Mouse (Mus musculus) hindbrain, embryonic 12.5 days (tissue): Measurements from ENCODE around the gene Aen. TPM values are rescaled to one million over a fixed set of nuclear protein-coding genes. Genes with fewer than 3 reads are reported as not detected.

Source experiments
- ATAC-seq: fragments of 200-750 bp; cut with Nextera tagmentation; 2 replicates; pipeline ENCODE4 v1.8.0; 2017; ENCODE audit warnings: moderate TSS enrichment; ENCODE audit not compliant: low FRiP score
- H3K27ac ChIP-seq: fragments of 300-500 bp; sonication (generic); 2 replicates; pipeline ENCODE4 v1.5.1; 2016; ENCODE audit warnings: mild to moderate bottlenecking
- H3K27me3 ChIP-seq: fragments of 300-500 bp; sonication (generic); 2 replicates; pipeline ENCODE4 v1.6.1; 2016; ENCODE audit warnings: mild to moderate bottlenecking
- H3K36me3 ChIP-seq: fragments of 300-500 bp; sonication (generic); 2 replicates; pipeline ENCODE4 v1.6.1; 2016; ENCODE audit warnings: mild to moderate bottlenecking
- H3K4me1 ChIP-seq: fragments of 300-500 bp; sonication (generic); 2 replicates; pipeline ENCODE4 v1.6.1; 2016
- H3K4me2 ChIP-seq: fragments of 300-500 bp; sonication (generic); replicated peaks from 2 replicates; pipeline ENCODE4 v1.6.1; 2016; ENCODE audit warnings: mild to moderate bottlenecking
- H3K4me3 ChIP-seq: fragments of 300-500 bp; sonication (generic); 2 replicates; pipeline ENCODE4 v1.5.1; 2016; ENCODE audit warnings: mild to moderate bottlenecking
- H3K9ac ChIP-seq: fragments of 300-500 bp; sonication (generic); 2 replicates; pipeline ENCODE4 v1.6.1; 2016; ENCODE audit warnings: mild to moderate bottlenecking, moderate library complexity
- H3K9me3 ChIP-seq: fragments of 300-500 bp; sonication (generic); replicated peaks from 2 replicates; pipeline ENCODE4 v1.6.1; 2016; ENCODE audit warnings: mild to moderate bottlenecking
- WGBS: fragments of 180-500 bp; shearing (Covaris S2); methylation state at CpG from one replicate; pipeline ENCODE4 v1.1.7; 2016; 5-methylcytosine and 5-hydroxymethylcytosine counted together
- polyA plus RNA-seq: library from polyadenylated mRNA; unstranded; fragments of >200 nt; fragmentation: Nextera tagmentation; extraction: Ambion mirVana; gene quantifications from 2 replicates; pipeline ENCODE4 v1.2.1, GENCODE M21; 2016

Gene Aen
- polyA plus RNA-seq, 1 experiment from 2014 or later = 44.3 TPM

GRCm38 (mm10) chr7:78903174-78903870 is 7.7 kb downstream of the Aen start:
- 94% methylated on average over 6 of the region's 6 CpGs for WGBS
- no peak overlapping the region for H3K27ac ChIP-seq
- no peak overlapping the region for H3K9ac ChIP-seq
- ATAC-seq = no peak
- H3K9me3 ChIP-seq = no peaks in the 10 kb centered on the region
- H3K4me1 ChIP-seq = no peaks in the 10 kb centered on the region
- no peak overlapping the region for H3K4me3 ChIP-seq
- H3K4me2 ChIP-seq = no peak overlapping the region
- no peaks in the 10 kb centered on the region for H3K27me3 ChIP-seq
- peaks cover 50% of the 10 kb centered on the region for H3K36me3 ChIP-seq

- no peak for ATAC-seq
- H3K9me3 ChIP-seq = no peaks in the 10 kb centered on the region
- H3K36me3 ChIP-seq = peaks cover 50% of the 10 kb centered on the region
- no peak overlapping the region for H3K27ac ChIP-seq
- H3K4me1 ChIP-seq = no peaks in the 10 kb centered on the region
- no peaks in the 10 kb centered on the region for H3K27me3 ChIP-seq
- no peak overlapping the region for H3K4me2 ChIP-seq
- no peak overlapping the region for H3K4me3 ChIP-seq
- no peak overlapping the region for H3K9ac ChIP-seq
- WGBS = 92% methylated on average over 2 of the region's 2 CpGs
These were observed 8.5 kb downstream of the Aen start for GRCm38 (mm10) chr7:78904175-78904574.

- H3K4me3 ChIP-seq = no peak overlapping the region
- H3K4me1 ChIP-seq = peaks cover 13% of the 10 kb centered on the region
- no peak overlapping the region for H3K9ac ChIP-seq
- no peak overlapping the region for H3K27ac ChIP-seq
- H3K36me3 ChIP-seq = peaks cover 34% of the 10 kb centered on the region
- ATAC-seq = no peak
- no peaks in the 10 kb centered on the region for H3K9me3 ChIP-seq
- H3K27me3 ChIP-seq = no peaks in the 10 kb centered on the region
- 83% methylated on average over 6 of the region's 6 CpGs for WGBS
- H3K4me2 ChIP-seq = no peak overlapping the region
These were observed 13.4 kb downstream of the Aen start for GRCm38 (mm10) chr7:78909026-78909425.

DNA sequence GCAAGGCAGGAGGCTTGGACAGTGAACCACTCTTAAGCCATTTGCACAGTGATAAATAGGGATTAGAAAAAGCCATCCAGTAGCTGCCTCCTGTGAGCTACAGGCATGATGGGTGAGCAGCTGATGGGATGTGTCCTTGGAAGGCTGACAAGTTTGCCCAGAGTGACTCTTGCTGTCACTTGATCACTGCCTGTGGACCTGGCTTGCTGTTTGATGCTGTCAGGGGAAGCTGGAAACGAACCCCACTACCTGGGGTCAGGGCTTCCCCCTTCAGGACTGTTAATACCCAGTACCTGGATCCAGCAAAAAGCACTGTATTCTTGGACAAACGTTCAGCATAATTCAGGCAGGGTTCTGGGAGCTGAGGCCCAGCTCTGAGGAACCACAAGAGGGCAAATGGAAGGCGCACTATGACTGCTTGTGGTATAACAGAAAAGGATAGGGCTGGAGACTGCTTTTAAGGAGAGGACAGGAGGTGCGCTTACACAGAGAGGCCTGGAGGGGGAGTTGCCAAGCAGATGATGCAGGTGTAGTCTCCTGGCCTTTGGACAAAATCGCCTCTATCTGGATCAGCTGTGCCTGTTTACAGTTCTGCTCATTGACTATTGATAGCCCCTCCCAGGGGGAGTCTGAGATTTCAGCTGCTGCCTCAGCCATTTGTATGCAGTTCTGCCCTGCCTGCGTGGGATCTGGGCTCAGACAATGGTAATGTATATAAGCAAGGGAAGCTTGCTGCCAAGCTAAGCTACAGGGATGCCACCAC is 14.9 kb downstream of the Aen start:
- peaks cover 19% of the 10 kb centered on the region for H3K36me3 ChIP-seq
- 41% methylated on average over 6 of the region's 6 CpGs for WGBS

GRCm38 (mm10) chr7:78911209-78911608 is 15.6 kb downstream of the Aen start:
- H3K27me3 ChIP-seq = no peaks in the 10 kb centered on the region
- H3K4me3 ChIP-seq = no peak overlapping the region
- no peak overlapping the region for H3K9ac ChIP-seq
- H3K4me1 ChIP-seq = peaks cover 15% of the 10 kb centered on the region
- H3K9me3 ChIP-seq = no peaks in the 10 kb centered on the region
- no peak for ATAC-seq
- 85% methylated on average over 4 of the region's 4 CpGs for WGBS
- peaks cover 15% of the 10 kb centered on the region for H3K36me3 ChIP-seq
- no peak overlapping the region for H3K27ac ChIP-seq
- no peak overlapping the region for H3K4me2 ChIP-seq

More for the DNA sequence above, 14.9 kb downstream of the Aen start:
- Histone ChIP-seq H3K4me1 (peaks cover 15% of the 10 kb centered on the region), H3K4me3 (no peak overlapping the region), H3K4me2 (no peak overlapping the region), H3K27ac (no peak overlapping the region), H3K9ac (no peak overlapping the region), H3K27me3 (no peaks in the 10 kb centered on the region), H3K9me3 (no peaks in the 10 kb centered on the region)
- ATAC-seq = peak; percentile 64

- Histone ChIP-seq H3K4me2 (peak overlapping the region; percentile 38), H3K36me3 (0 out of 2 replicates have a peak, but pooled peaks cover 4% of the 10 kb centered on the region), H3K9me3 (no peaks in the 10 kb centered on the region), H3K9ac (no peak overlapping the region), H3K4me3 (no peak overlapping the region), H3K27ac (no peak overlapping the region), H3K4me1 (peaks cover 15% of the 10 kb centered on the region), H3K27me3 (no peaks in the 10 kb centered on the region)
- WGBS = 17% methylated on average over 20 of the region's 20 CpGs
- ATAC-seq = 0 out of 2 replicates have a peak, but pooled peaks have one; percentile 21
These were observed 16.8 kb downstream of the Aen start for GRCm38 (mm10) chr7:78912253-78912973.

GRCm38 (mm10) chr7:78912974-78913474 is 17.4 kb downstream of the Aen start, which contains the start of gene Isg20:
Gene Isg20 (plus strand): TSS chr7:78913424.
- no peak for ATAC-seq
- H3K27me3 ChIP-seq = no peaks in the 10 kb centered on the region
- H3K27ac ChIP-seq = no peak within 1 kb of the TSS
- H3K36me3 ChIP-seq = 0 out of 2 replicates have a peak, but pooled peaks cover 4% of the 10 kb centered on the region
- H3K4me2 ChIP-seq = peak within 1 kb of the TSS; percentile 38
- H3K4me1 ChIP-seq = peaks cover 15% of the 10 kb centered on the region
- no peak within 1 kb of the TSS for H3K4me3 ChIP-seq
- WGBS = 64% methylated on average over 5 of the region's 5 CpGs
- H3K9ac ChIP-seq = no peak within 1 kb of the TSS
- no peaks in the 10 kb centered on the region for H3K9me3 ChIP-seq

DNA sequence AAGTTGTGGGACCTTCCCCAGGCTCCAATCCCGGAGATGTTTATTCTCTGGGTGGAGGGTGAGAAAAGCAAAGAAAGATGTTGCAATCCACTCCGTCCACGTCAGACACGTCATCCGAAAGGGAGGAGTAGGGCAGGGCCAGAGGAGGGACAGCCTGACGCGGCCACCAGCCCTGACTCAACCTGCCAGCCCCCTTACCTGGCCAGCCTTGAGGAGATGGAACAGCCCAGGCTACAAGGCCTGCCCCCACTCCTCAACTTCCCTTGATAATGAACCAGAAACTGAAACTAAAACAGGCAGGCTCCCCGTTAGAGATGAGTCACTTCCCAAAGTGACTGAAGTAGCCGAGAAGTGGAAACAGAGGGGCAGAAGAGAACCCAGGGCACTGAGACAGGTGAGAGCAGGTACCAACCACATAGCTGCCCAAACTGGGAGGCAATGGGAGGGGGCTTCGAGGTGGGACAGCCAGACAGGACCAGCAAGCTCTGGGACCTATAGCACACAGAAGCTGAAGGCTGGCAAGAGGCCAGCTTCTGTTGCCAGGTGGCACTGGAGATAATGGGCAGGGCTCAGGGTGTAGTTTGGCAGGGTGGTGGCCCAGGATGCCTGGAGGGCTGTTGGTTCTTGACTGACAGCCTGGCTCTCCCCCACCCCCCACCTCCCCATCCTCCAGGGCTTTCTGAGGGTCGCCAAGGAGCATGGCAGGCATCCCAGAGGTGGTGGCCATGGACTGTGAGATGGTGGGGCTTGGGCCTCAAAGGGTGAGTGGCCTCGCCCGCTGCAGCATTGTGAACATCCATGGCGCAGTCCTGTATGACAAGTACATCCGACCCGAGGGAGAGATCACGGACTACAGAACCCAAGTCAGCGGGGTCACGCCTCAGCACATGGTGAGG is 18.2 kb downstream of the Aen start:
- ATAC-seq = 0 out of 2 replicates have a peak, but pooled peaks have one; percentile 7
- Histone ChIP-seq H3K9ac (no peak overlapping the region), H3K27me3 (no peaks in the 10 kb centered on the region), H3K4me2 (no peak overlapping the region), H3K4me1 (peaks cover 15% of the 10 kb centered on the region), H3K9me3 (no peaks in the 10 kb centered on the region), H3K36me3 (0 out of 2 replicates have a peak, but pooled peaks cover 4% of the 10 kb centered on the region), H3K4me3 (no peak overlapping the region), H3K27ac (no peak overlapping the region)
- 80% methylated on average over 19 of the region's 19 CpGs for WGBS

DNA sequence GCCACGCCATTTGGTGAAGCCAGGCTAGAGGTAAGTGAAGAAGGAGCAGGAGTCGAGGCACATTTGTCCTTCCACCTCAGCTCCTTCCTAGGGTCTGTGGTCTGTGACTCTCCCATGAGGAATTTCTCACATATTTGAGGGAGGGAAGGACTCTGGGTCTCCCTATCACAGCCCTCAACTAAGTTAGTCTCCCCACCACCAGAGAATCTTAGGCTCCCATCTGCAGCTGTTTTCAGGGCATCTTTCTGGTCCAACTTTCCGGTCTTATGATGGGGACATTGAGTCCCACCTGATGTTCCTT is 18.8 kb downstream of the Aen start:
- no peaks in the 10 kb centered on the region for H3K27me3 ChIP-seq
- WGBS = 82% methylated on average over 3 of the region's 3 CpGs
- H3K9me3 ChIP-seq = no peaks in the 10 kb centered on the region
- 0 out of 2 replicates have a peak, but pooled peaks cover 4% of the 10 kb centered on the region for H3K36me3 ChIP-seq
- peaks cover 15% of the 10 kb centered on the region for H3K4me1 ChIP-seq
- no peak overlapping the region for H3K27ac ChIP-seq
- ATAC-seq = no peak
- H3K4me2 ChIP-seq = no peak overlapping the region
- no peak overlapping the region for H3K4me3 ChIP-seq
- H3K9ac ChIP-seq = no peak overlapping the region

DNA sequence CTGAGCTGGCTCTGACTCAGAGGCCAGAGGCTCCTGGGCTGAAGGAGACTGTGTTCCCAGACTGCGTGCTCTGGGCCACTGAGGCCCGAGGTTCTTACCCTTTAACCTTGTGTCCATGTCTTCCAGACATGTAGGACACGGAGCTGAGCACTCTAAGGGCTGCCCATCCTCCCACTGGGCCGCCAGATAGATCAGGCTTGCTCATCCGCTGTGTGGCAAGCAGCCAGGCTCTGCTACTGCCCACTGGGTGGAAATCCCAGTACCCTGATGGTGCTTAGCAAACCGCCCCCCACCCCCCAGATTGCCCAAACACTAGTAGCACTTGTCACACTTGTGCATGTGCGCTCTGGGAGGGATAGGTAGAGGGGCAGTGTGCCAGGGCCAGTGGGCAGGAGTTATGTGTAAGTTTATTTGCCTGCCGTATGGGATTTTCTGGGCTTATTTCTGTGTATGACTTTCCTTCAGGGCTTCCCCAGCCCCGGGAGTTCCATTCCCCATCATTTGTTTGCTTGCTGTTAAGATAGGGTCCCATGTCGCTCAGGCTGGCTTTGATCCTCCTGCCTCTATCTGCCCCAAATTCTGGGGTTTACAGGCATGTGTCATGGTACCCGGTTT is 19.3 kb downstream of the Aen start:
- Histone ChIP-seq H3K9me3 (no peaks in the 10 kb centered on the region), H3K4me3 (no peak overlapping the region), H3K36me3 (0 out of 2 replicates have a peak, but pooled peaks cover under 1% of the 10 kb centered on the region), H3K4me2 (no peak overlapping the region), H3K9ac (no peak overlapping the region), H3K4me1 (peaks cover 15% of the 10 kb centered on the region), H3K27me3 (no peaks in the 10 kb centered on the region), H3K27ac (no peak overlapping the region)
- ATAC-seq = no peak
- WGBS = 82% methylated on average over 11 of the region's 11 CpGs

DNA sequence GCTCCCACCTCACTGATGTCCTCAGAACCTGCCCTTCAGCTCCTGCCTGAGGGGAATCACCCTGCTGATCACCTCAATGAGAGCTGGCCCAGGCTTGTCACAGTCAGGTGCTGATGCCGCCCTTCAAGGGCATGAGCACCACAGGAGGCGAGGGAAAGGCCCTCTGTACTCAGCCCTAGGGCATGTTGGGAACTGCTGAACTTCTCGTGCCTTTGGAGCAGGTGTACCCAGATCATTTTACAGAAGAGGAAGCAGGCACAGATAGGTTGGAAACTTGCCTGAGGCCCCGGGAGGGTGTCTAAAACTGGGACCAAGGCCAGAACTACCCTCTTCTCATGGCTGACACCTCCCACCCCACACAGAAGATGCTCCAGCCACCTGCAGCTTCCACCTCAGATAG is 23.0 kb downstream of the Aen start:
- H3K27me3 ChIP-seq = 0 out of 2 replicates have a peak, but pooled peaks cover 3% of the 10 kb centered on the region
- H3K27ac ChIP-seq = no peak overlapping the region
- H3K36me3 ChIP-seq = no peaks in the 10 kb centered on the region
- H3K9ac ChIP-seq = no peak overlapping the region
- no peaks in the 10 kb centered on the region for H3K9me3 ChIP-seq
- peaks cover 4% of the 10 kb centered on the region for H3K4me1 ChIP-seq
- H3K4me2 ChIP-seq = no peak overlapping the region
- ATAC-seq = no peak
- no peak overlapping the region for H3K4me3 ChIP-seq
- 64% methylated on average over 4 of the region's 4 CpGs for WGBS
